Mouse (Mus musculus) right cerebral cortex, postnatal 14 days (tissue): ENCODE data around the gene Btbd16.

ENCODE experiments used
- DNase-seq: peaks from one replicate; pipeline ENCODE4 v3.0.0; 2022

Gene Btbd16

DNA sequence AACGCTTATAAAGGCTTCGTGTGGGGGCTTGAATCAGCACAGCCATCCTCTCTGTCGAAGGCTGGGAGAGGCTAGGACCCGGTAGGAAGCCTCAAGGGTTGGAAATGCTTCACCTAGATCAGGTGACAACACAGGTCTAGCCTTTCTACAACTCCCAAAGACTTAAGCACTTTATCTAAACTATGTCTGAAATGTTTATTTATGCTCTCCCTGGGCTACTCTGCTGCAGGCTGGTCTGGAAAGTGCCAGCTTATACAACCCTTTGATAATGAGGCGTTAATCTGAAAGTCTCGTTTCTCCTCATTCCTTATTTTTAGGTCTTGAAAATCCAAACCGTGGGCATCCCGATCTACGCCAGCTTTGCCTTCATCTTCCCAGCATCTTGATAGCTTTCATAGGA is 50.1 kb downstream of the Btbd16 start:
- no peak for DNase-seq

DNA sequence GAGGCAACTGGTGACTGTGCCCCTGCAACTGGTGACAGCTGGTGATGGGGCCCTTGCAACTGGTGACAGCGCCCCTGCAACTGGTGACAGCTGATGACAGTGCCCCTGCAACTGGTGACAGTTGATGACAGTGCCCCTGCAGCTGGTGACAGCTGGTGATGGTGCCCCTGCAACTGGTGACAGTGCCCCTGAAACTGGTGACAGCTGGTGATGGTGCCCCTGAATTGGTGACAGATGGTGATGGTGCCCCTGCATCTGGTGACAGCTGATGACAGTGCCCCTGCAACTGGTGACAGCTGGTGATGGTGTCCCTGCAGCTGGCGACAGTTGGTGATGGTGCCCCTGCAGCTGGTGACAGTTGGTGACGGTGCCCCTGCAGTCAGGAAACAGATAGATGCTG is 52.5 kb downstream of the Btbd16 start:
- no peak for DNase-seq

DNA sequence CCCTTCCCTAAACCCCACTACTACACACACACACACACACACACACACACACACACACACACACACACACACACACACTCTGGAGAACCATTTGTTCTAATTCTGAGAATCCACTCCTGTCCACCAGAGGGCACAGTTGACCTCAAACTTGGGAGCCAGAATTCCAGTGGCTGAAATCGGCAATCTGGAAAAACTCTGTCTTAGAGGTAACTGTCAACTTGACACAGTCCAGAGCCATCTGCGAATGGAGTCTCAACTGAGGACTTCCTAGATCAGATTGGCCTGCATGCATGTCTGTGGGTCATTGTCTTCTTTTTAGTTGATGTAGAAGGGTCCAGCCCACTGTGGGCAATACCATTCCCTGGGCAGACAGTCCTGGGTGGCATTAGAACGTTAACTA is 53.6 kb downstream of the Btbd16 start:
- DNase-seq = peak; percentile 49

DNA sequence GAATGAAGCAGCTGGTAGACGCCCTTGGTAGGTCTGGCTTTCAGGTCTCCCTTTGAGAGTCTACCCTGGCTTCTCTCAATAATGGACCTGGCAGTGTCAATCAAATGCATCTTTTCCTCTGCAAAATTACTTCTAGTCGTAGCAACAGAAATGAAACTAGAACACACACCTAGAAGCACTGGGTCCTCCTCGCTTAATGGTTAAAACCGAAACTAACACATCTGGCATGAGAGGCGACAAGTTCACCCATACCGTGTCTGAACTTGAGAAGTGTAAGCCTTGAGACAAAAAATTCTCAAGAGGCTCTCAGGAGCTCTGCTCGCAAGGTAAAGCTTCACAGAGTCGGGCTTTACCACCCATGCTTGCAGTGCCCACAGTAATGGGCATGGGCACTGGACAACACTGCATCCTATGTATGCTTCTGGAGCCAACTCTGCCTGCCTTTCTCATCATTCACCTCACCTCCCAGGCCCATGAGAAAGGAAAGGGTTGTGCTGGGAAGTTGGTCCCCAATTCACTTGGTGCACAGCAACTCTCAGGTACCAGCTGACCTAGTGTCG is 54.1 kb downstream of the Btbd16 start:
- no peak for DNase-seq

DNA sequence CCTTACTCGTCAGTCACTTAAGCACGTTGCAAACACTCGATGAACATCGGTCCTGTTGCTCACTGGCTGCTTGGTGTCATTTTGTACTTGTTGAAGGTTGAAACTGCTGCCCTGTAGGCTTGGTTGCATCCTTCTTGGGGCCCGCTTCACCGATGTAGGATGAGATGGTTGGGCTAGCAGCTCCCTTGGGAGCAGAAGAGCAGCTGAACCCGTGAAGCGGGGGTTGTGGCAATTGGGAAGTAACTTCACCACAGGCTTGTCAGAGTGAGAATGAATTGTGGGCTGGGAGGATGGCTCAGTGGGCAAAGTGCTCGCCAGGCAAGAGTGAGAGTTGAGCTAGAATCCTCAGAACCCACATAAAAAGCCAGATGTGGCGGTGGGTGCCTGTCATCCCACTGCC is 54.6 kb downstream of the Btbd16 start:
- DNase-seq = no peak

DNA sequence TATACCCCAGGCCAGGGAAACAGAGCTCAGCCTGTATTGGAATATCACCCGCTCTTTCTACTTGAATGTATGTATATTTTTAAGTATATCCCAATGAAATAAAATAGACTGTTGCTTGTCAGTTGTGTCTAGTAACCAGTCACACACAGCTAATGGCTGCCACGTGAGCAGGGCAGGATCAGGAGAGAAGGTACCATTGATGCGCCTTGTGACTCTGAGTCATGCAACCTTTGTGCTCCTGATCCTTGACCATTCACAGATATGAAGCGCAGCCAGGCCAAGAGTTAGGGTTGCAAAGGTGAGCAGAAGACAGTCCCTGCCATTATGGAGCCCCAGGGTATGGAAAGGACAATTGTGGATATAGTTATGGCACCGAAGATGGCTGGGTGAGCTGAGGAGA is 57.7 kb downstream of the Btbd16 start:
- no peak for DNase-seq

DNA sequence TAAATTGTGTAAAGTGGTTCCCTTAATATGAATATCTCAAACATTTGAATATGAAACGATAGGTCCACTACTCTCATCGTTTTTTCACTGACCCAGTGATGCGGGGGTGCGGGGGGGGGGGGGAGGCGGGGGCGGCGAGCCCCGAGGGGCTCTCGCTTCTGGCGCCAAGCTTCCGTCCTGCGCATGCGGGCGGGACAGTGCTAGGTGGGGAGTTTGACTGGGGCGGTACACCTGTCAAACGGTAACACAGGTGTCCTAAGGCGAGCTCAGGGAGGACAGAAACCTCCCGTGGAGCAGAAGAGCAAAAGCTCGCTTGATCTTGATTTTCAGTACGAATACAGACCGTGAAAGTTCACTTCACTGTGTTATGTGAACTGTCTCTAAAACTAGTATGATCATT is 60.4 kb downstream of the Btbd16 start:
- peak; percentile 30 for DNase-seq

DNA sequence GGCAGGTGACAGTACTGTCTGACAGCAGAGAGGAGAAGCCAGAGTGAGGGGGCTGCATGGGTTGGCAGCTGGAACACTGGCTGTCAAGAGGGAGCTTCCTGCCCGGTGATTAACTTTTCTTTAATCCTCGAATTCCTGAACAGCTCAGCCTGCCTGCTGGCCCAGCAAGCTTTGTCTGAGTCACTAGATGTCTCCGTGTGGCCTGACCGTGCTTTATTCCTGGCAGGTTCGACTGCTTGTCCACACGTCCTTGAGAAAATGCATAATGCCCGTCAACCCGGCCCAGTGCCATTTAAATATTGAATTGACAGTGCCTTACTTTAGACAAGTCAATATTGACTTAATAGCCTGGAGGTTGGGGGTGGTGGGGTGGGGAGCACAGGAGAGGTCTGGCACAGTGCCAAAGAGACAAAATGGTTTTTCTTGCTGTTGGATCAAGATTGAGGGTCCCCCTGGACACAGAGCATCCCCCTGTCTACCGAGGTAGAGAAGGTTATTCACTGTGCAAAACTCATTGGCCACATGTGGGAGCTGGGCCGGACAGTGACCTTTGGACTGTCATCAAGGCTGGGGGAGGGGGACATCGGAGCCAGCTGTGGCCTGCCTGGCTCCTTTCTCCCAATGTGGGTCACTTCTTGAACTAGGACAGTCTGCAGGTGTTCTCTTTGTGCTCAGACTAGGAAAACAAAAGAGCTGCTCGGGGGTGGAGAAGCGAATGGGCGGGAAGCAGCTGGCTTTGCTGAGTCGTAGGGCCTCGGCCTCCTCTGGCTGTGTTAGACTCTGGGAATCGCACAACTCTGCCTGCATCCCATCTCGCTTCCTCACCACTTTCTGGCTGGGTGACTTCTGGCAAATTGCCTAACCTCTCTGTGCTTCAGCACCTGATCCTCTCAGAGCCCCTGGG is 61.3 kb downstream of the Btbd16 start:
- no peak for DNase-seq

DNA sequence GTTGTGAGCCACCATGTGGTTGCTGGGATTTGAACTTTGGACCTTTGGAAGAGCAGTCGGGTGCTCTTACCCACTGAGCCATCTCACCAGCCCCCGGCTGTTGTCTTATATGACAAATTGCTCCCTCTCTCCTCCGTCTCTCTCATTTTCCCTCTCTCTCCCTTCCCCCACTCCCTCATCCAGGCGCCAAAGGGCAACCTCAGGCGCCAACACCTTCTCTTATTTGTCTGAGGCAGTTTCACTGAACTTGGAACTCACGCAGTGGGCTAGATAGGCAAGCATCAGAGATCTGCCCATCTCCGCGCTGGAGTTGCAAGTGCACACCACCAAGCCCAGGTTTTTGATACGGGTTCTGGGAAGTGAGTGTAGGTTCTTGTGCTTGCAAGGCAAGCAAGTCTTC is 62.2 kb downstream of the Btbd16 start:
- DNase-seq = no peak

DNA sequence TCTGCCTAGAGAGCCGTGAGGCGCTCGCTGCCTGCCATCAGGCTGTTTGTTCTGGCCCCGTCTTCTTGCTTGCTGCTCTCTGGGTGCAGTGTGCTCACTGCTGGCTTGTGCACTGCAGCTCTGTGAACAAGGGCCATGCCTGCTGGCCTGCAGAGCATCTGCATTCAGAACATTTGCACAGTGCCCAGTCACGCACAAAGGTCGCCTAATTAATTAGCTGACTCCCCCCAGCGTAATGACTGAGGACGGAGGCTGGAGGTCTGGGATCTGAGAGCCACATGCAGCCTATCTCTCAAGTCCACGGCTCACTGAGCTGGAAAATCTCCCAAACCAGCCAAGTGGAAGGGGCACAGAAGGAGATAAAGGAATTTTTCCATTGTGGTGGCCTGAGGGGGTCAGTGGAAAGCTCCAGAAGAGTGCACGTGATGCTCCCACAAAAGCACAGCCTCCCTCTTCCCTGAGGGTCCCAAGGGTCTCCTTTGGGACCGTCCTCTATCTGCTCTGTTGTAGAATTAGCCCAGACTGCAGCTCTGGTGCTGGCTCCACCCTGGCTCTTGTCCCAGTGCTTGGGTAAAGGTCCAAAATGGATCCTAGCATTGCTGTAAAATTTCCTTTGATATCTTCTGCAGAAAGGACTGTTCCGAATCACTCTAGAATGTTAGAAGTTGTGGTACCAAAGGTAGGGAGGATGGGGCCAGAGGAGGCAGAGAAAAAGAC is 64.2 kb downstream of the Btbd16 start:
- DNase-seq = no peak

DNA sequence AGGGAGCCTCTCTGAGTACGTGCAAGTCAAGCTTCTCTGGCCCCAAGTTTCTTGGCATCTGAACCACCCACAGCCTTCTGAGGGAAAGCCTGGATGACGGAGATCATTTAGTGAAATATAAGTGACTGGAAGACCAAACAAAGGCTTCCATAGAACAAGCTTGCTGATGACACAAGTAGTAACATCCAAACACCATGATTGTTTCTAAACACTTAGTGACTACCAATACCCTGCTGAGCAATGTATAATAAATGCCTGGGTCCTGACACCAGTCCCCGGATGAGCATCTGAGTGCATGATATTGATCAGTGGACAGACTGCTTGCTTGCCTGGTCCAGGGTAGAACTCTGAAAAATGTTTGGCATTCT is 64.8 kb downstream of the Btbd16 start:
- no peak for DNase-seq

DNA sequence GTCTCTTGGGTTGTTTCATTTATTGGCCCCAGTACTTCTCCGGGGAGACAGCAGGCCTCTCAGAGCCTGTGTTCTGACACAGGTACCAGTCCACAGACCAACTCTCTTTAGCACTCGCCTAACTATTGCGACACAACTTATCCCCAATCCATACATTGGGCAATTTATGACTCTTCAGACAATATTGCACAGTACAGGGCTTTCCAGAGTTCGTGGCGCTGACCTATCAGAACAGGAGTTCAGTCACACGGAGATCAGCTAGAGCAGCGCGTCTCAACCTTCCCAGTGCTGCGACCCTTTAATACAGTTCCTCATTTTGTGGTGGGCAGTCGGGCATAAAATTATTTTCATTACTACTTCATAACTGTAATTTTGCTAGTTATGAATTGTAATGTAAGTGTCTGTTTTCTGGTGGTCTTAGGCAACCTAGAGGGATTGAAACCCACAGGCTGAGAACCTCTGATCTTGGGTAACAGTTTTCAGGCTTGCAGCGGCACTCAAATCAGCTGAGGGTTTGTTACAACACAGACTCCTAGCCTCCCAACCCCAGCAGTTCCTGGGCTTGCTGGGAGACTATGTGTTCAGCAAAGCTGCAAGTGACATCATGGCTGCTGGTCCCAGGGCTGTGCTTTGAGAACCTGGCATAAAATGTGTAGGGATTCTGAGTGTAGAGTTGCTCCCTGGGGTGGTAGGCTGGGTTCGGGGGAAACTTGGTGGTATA is 65.7 kb downstream of the Btbd16 start:
- no peak for DNase-seq

DNA sequence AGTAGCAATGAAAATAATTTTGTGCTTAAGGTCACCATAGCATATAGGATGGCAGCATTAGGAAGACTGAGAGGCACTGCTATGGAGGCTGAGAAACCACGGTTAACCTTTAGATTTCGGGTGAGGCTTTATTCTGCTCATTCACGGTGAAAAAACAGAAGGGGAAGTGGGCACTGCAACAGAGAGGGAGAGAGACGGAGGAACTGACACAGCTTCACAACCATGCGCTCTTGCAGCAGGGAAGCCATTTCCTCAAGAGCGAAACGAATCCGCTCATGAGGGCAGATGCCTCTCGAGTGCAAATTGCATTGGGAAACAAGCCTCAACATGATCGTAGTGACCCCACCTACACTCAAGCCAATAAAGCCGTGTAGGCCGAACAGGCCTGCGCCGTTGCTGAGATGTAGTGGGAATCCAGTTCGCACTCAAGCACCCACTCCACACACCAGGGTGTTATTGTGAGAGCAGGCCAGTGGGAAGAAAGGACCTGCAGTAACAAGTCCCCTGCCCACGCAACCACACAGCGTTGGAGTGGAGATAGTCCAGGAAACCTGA is 73.4 kb downstream of the Btbd16 start:
- DNase-seq = no peak

DNA sequence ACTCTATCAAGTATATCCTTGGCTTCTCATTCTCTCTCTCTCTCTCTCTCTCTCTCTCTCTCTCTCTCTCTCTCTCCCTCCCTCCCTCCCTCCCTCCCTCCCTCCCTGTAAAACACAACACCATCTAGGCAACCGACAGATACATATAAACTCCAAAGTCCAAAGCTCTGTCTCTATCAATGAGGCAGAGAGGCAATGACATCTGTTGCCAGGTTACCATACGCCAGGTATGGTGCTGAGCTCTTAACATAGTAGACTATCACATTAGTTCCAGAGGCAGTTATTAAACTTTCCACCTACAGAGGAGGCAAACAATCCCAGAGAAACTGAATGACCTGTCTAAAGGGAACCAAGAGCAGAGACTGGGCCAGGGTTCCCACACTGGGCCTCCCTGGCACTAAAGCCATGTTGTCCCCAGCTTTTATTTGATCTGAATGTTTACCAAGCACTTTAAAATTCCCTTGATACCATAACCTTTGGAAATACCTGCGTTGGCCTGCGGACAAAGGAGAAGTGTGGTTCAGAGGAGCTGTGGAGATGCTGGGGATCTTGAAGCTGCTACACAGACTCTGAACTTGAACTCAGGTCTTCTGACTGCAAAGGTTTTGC is 80.9 kb downstream of the Btbd16 start:
- no peak for DNase-seq

DNA sequence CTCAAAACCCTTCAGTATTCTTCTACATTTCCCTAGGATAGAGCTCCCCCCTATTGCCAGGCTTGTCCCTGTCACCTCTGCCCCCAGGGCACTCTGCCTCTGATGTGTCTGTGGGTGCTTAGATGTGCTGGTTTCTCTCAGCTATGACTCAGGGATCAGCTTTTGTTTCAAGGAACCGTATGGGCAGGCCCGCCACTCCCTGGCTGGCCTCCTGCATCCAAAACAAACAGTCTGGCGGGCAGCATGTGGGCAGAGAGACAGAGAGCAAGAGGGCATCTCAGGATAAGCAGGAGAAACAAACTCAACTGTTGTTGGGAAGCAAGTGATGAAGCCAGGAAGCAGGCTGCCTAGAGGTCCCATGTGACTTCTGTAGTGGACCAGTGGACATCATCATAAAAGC is 81.8 kb downstream of the Btbd16 start:
- no peak for DNase-seq

DNA sequence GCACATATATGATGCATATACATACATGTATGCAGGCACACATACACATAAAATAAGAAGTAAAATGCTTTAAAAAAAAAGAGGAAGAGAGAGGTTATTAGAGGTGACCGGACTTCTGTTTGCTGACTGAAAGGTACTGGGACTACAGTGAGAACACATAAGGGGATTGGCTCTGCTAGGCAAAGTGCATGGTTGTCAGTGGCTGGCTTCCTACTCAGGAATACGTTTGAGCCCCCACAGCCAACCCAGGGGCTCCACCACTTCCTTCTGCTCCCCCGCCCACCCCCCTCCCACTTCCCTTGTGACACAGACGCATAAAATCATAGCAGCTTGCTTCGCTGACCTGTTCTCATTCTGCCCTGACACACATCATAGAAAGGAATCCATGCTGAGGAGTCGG is 84.1 kb downstream of the Btbd16 start:
- DNase-seq = no peak

DNA sequence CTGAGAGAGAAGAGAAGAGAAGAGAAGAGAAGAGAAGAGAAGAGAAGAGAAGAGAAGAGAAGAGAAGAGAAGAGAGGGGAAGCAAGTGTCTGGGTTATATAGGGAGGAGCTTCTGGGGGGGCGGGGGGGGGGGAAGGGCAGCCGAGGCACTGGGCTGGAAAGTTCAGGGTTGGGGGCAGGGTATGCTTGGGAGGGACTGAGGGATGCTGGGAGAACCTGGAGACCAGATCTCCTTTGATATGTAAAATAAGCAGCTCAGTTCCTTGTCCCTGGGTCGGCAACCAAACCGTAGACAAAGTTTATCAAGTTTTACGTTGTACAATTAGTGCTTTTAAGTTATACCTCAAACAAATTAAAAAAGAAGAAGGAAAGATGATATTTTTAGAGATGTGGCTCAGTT is 86.1 kb downstream of the Btbd16 start:
- no peak for DNase-seq

DNA sequence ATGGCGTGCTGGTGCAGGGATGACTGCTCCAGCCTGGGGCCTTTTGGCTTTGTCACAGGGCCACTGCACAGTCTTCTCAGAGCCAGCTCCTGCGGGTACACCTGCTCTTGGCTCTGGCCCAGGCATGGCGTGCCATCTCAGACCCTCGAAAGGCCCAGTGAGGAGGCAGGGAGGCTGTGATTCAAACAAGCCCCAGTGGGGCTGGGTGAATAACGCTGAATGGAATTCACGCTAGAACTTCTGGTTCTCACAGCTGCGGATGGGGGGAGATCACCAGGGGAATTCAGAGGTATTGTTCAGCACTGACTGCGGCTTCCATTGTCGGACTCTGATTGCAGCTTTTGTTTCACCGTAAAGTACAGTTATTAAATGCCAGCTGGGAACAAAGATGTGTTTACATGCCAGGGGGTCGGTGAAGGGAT is 86.9 kb downstream of the Btbd16 start:
- no peak for DNase-seq

DNA sequence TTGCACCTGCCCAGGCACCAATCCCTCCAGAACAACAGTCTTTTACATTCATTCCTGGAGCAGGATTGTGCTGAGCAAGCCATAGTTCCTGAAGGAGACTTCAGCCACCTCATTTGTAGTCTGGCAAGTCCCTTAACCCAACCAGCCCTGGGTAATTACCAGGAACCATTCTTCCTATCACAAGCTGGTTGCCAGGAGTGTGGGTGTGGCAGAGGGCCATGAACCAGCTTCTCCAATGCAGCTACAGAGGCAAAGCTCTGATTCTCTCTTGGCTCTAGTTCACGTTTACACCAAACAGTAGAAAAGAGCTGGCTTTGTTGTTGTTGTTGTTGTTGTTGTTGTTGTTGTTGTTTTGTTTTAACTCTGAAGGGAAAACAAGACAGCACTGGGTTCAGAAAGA is 88.6 kb downstream of the Btbd16 start:
- no peak for DNase-seq

DNA sequence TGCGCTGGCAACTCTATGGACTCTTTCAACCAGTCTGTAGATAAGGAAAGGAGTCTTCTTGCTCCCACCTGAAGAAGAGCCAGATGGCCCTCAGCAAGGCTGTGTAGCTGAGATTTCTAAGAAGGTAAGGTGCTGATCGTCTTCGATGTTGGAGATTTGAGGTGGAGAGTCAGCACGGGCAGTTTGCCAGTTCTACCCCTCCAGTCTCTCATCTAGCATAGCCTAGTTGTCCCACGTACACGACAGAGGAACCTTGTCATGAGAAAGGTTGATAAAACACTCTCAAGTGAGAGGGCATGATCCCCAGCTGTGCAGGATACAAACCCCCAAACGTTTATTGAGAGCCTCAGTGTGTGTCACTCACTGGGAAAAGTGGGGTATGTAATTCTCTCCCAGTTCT is 90.8 kb downstream of the Btbd16 start:
- DNase-seq = no peak

DNA sequence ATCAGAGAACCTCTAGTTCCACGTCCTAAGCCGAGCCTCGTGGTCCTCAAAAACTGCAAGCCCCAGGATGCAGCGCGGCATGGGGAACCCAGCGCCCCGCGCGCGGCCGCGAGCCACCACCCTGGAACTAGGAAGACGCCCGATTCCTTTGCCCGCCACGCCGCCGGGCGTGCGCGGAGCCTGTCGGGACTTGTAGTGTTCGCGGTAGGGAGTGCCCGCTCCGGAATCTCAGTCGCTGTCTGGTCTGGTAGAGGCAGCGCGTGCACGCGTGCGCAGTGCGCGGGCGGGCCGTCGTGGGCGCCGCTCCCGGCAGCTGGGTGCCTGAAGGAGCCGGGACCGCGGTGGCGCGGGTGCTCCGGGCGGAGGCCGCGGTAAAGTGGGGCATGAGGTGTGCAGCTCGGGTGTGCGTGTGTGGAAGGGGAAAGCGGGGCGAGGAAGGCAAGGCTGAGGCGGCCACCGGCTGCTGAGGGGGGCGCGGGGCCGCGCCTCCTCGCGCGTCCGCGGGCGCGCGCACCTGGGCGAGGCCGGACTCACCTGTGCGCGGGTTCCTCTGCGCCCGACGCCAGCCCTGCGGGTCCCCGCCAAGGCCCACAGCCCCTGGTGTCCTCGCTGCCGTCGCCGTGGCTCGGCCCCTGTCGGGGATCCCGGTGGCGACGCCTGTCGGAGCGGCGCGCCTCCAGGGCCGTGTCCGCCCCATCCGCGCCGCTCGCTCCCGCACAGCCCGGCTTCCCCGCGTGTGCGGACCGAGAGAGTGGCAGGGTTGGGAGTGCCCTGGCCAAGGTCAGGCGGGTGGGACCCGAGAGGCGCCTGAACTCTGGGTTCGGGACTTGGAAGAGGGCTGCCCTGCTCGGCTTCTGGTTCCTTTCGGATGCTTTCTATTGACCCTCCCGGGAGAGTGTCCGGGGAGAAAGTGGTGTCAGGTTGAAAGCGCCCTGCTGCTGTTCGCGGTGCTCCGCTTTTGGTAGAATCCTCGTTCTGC is 92.0 kb downstream of the Btbd16 start, which contains the start of gene Plekha1:
TSS of gene Plekha1 (plus strand) at position 144 of the 979 bp plus-strand sequence.
- peak; percentile 96 for DNase-seq
